Mouse (Mus musculus): ENCODE data around the gene Pex14. TPM values are rescaled to one million over a fixed set of nuclear protein-coding genes. Genes with fewer than 3 reads are reported as not detected.

Pex14 gene
- polyA plus RNA-seq, 1 experiment from 2014 or later = 61.1 TPM

DNA sequence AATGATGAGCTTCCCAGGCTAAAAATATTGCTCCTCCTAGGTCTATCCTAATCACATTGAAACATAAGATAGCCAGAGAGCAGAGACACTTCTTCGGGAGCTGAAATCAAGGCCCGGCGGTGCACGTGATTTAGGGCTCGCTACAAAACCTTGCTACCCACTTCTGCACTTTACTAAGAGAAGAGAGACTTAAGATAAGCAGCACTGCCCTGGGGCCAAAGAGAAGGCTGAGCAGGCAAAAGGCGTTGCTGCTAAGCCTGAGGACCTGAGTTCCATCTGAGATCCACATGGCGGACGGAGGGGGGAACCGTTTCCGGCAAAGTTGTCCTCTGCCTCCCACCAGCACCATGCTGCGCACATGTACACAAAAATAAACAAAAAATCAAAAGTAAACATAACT is 1.1 kb downstream of the Pex14 start:
- H3K27ac ChIP-seq = 0 out of 2 replicates have a peak overlapping the region, but pooled peaks have one; percentile 6
- no peaks in the 10 kb centered on the region for H3K27me3 ChIP-seq
- peak overlapping the region; percentile 92 for H3K4me2 ChIP-seq
- H3K36me3 ChIP-seq = peaks cover 11% of the 10 kb centered on the region; the same call in 1 of the 2 replicates
- ATAC-seq (replicated peaks; ENCODE audit: low FRiP score) = no peak
- H3K9ac ChIP-seq = peak overlapping the region; percentile 90
- WGBS = 4% methylated on average over 11 of the region's 11 CpGs
- peaks cover 22% of the 10 kb centered on the region for H3K4me1 ChIP-seq
- peak overlapping the region; percentile 100 for H3K4me3 ChIP-seq (replicated peaks)
- no peaks in the 10 kb centered on the region for H3K9me3 ChIP-seq (replicated peaks)

DNA sequence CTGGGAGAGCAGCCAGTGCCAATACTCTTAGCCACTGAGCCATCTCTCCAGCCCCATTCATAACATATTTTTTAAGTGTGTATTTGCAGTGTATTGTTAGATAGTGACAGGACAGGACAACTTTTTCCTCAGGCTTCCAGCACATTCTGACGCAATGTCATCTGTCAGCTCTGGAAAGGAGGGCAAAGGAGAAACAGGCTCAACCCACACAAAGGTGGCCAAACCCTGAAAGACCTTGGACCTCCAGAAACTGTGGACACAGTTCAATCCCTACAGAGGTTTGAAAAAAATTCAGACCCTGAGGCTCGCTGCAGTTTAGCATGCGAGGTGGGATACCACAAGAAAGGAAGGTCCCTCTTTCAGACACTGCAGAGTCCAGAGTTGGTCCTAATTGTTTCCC is 1.7 kb downstream of the Pex14 start:
- Histone ChIP-seq H3K4me1 (peaks cover 22% of the 10 kb centered on the region), H3K9ac (peak overlapping the region; percentile 90; the same call in 1 of the 2 replicates), H3K27ac (0 out of 2 replicates have a peak overlapping the region, but pooled peaks have one; percentile 6), H3K36me3 (peaks cover 14% of the 10 kb centered on the region; the same call in 1 of the 2 replicates), H3K4me3 (replicated peaks) (peak overlapping the region; percentile 100), H3K4me2 (peak overlapping the region; percentile 92), H3K27me3 (no peaks in the 10 kb centered on the region), H3K9me3 (replicated peaks) (no peaks in the 10 kb centered on the region)
- ATAC-seq (replicated peaks; ENCODE audit: low FRiP score) = no peak
- WGBS = 75% methylated on average over 3 of the region's 3 CpGs

DNA sequence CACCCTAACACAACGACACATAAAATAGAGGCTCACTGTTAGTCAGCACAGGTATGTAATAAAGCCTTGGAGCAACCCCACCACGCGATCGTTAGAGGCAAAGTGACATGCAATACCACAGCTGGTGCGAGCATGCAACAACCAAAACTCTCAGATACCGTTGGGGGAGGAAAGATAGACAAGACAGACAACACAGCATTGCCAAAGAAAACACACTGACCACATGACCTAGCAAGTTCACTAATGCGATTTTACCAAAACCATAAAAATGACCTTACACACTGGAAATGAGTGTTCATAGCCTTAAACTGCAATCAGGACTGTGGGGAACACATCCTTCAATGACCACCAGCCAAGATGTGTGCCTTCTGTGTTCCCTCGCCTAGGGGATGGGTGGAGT is 8.3 kb downstream of the Pex14 start:
- Histone ChIP-seq H3K4me1 (peaks cover 9% of the 10 kb centered on the region), H3K27me3 (no peaks in the 10 kb centered on the region), H3K27ac (no peak overlapping the region), H3K4me3 (replicated peaks) (no peak overlapping the region), H3K4me2 (no peak overlapping the region), H3K9me3 (replicated peaks) (0 out of 2 replicates have a peak, but pooled peaks cover 2% of the 10 kb centered on the region), H3K9ac (no peak overlapping the region), H3K36me3 (peaks cover 24% of the 10 kb centered on the region)
- no peak for ATAC-seq (replicated peaks; ENCODE audit: low FRiP score)
- WGBS = 47% methylated on average over 8 of the region's 8 CpGs

DNA sequence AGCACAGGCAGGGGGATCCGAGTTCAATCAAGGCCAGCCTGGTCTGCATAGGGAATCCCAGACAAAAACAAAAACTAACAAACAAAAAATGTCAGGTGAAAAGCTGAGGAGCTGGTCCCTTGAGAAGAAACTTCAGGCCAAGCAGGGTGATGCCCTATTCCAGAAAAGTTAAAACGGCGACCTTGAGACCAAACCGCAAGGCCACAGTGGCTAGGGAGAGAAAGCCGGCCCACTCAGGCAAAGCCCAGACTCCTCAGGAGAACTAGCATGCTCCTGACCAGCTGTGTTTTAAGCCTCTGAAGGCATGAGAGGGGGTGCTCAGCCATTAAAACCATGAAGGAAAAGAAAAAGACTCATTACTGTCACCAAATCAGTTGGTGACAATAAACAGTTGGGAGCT is 14.3 kb downstream of the Pex14 start:
- H3K4me2 ChIP-seq = no peak overlapping the region
- WGBS = 69% methylated on average over 5 of the region's 5 CpGs
- H3K27ac ChIP-seq = no peak overlapping the region

DNA sequence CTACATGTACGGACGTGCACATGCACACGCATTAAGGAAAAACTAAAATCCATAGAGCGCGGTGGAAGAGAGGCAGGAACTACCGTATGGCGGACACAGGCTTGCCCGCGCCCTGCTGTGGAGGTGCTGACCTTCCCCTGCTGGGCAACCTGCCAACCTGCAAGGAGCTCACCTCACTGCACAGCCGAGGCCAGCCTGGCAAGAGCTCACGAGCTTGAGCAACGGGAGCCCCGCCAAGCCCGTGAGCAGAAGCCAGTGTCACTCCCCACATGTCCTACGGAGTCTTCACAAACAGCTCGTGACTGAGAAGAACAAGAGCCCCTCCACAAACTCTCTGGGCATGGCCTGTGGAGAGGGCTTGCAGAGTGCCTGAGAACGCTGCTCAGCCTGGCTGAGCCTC is 18.1 kb downstream of the Pex14 start:
- WGBS = 64% methylated on average over 17 of the region's 17 CpGs

More for the DNA sequence above, 14.3 kb downstream of the Pex14 start:
- Histone ChIP-seq H3K9ac (no peak overlapping the region), H3K4me3 (replicated peaks) (no peak overlapping the region), H3K4me1 (peaks cover 16% of the 10 kb centered on the region), H3K9me3 (replicated peaks) (no peaks in the 10 kb centered on the region), H3K27me3 (no peaks in the 10 kb centered on the region), H3K36me3 (0 out of 2 replicates have a peak, but pooled peaks cover 4% of the 10 kb centered on the region)
- no peak for ATAC-seq (replicated peaks; ENCODE audit: low FRiP score)

DNA sequence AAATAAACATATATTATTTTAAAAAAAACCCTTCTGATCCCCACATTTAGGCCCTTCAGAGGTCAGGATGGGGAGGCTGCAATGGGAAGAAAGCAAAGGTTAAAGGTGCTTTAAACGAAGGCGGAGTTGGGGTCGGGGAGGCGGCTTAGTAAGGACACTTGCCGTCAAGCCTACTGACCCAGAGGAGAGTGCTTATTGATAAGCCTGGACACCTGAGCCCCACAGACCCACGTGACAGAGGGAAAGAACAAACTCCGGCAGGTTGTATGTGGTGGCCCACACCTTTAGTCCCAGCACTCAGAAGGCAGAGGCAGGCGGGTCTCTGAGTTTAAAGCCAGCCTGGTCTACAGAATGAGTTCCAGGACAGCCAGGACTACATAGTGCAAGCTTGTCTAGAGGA is 19.6 kb downstream of the Pex14 start:
- Histone ChIP-seq H3K4me1 (peaks cover 27% of the 10 kb centered on the region), H3K9ac (no peak overlapping the region), H3K36me3 (peaks cover 9% of the 10 kb centered on the region), H3K4me2 (no peak overlapping the region), H3K27me3 (no peaks in the 10 kb centered on the region), H3K27ac (no peak overlapping the region), H3K9me3 (replicated peaks) (no peaks in the 10 kb centered on the region), H3K4me3 (replicated peaks) (no peak overlapping the region)
- 88% methylated on average over 8 of the region's 8 CpGs for WGBS
- no peak for ATAC-seq (replicated peaks; ENCODE audit: low FRiP score)

More for the DNA sequence above, 18.1 kb downstream of the Pex14 start:
- ATAC-seq (replicated peaks; ENCODE audit: low FRiP score) = peak; percentile 74
- Histone ChIP-seq H3K36me3 (0 out of 2 replicates have a peak, but pooled peaks cover 4% of the 10 kb centered on the region), H3K9me3 (replicated peaks) (no peaks in the 10 kb centered on the region), H3K4me1 (peaks cover 25% of the 10 kb centered on the region), H3K4me3 (replicated peaks) (no peak overlapping the region), H3K9ac (no peak overlapping the region), H3K27me3 (no peaks in the 10 kb centered on the region), H3K27ac (0 out of 2 replicates have a peak overlapping the region, but pooled peaks have one; percentile 6), H3K4me2 (no peak overlapping the region)

DNA sequence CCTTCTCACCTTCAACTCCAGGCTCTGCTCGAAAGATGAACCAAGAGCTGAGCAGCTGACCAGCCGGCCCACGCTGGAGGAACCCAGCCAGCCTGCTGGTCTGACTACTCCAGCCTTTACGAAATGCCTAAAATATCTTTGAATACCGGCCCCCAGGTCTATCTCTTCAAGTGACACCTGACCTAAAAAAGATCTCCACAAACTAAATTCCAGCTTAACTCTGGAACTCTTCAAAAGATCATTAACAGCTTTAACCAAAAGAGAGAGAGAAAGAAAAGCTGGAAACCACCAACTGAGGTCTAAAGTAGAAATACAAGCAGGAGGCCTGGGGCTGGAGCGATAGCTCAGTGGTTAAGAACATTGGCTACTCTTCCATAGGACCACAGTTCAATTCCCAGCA is 20.0 kb downstream of the Pex14 start:
- 76% methylated on average over 6 of the region's 6 CpGs for WGBS
- no peak overlapping the region for H3K27ac ChIP-seq
- no peaks in the 10 kb centered on the region for H3K9me3 ChIP-seq (replicated peaks)
- no peak overlapping the region for H3K4me3 ChIP-seq (replicated peaks)
- H3K4me1 ChIP-seq = peaks cover 24% of the 10 kb centered on the region
- H3K4me2 ChIP-seq = no peak overlapping the region
- ATAC-seq (replicated peaks; ENCODE audit: low FRiP score) = no peak
- no peaks in the 10 kb centered on the region for H3K27me3 ChIP-seq
- H3K36me3 ChIP-seq = peaks cover 14% of the 10 kb centered on the region
- H3K9ac ChIP-seq = no peak overlapping the region

DNA sequence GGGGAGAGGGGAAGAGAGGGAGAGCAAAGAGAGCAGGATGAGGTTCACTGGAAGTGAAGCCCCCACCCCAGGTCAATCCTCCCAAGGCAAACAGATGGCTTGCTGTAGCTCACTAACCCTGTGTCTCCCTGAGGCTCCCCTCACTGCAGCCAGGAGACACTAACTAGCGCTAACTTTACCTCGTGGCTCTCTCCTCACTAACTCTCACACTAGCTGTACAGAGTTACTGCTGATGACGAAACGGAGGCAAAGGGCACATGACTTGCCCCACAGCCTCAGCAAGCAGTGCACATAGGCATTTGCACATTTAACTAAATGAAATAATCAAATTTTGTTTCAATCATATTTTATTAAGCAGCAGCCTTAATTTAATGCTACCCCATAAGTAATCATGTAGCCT is 21.4 kb downstream of the Pex14 start:
- no peak overlapping the region for H3K4me3 ChIP-seq (replicated peaks)
- H3K27me3 ChIP-seq = no peaks in the 10 kb centered on the region
- peaks cover 13% of the 10 kb centered on the region for H3K36me3 ChIP-seq
- no peak for ATAC-seq (replicated peaks; ENCODE audit: low FRiP score)
- no peak overlapping the region for H3K4me2 ChIP-seq
- 34% methylated on average over 4 of the region's 4 CpGs for WGBS
- H3K9ac ChIP-seq = no peak overlapping the region
- no peaks in the 10 kb centered on the region for H3K9me3 ChIP-seq (replicated peaks)
- peaks cover 24% of the 10 kb centered on the region for H3K4me1 ChIP-seq
- no peak overlapping the region for H3K27ac ChIP-seq

DNA sequence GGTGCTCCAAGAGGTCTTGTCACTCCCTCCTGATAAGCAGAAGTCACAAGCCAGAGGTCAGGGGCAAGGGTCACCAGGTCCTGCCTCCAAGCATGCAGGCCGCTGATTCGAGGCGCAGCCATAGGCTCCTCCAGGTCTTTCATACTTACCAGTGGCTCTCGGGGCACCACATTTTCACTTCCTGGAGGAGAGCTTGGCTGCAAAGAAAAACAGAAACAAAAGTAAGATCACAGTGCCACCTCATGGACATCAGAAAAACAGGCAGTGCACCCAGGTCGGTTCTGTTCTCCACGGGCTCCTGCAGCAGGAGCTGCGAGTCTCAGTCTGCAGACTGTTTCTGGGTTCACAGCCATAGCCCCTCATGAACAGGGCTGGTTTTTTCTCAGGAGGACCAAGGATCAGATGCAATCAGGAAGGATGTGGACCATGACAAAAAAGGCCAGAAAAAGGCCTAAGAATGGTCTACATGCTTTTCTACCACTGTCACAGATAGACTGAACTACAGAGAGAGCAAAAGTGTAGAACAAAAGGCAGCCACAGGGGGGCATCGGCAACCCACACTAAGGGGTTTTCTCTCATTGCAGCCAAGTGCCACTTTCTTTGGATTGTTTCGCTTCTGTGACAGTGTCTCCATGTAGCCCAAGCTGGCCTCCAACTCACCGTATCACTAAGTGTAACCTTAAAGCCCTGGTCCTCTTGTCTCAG is 23.7 kb downstream of the Pex14 start:
- Histone ChIP-seq H3K36me3 (peaks cover 21% of the 10 kb centered on the region), H3K4me2 (no peak overlapping the region), H3K4me1 (peaks cover 14% of the 10 kb centered on the region; the same call in 1 of the 2 replicates), H3K9ac (no peak overlapping the region), H3K27me3 (no peaks in the 10 kb centered on the region), H3K27ac (no peak overlapping the region), H3K9me3 (replicated peaks) (no peaks in the 10 kb centered on the region), H3K4me3 (replicated peaks) (no peak overlapping the region)
- 27% methylated on average over 10 of the region's 10 CpGs for WGBS
- peak; percentile 66 for ATAC-seq (replicated peaks; ENCODE audit: low FRiP score)

DNA sequence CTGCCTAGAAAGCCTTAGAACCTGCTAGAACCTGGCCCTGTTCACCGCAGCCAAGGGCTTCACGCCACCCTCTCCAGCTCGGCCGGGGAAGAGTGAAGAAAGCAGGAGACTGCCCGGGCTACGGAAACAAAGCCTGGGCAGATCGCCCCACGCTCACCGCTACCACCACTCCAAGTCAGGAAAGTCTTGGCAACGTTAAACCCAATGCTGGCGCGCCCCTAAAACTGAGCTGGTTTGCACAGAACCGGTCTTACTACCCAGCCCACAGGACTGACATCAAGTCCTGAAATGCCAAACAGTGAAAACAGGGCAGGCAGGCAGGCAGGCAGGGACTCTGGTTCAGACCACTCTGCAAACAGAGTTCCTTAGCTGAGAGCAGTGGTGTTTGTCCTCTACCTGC is 24.6 kb downstream of the Pex14 start:
- H3K4me1 ChIP-seq = peaks cover 23% of the 10 kb centered on the region
- H3K4me3 ChIP-seq (replicated peaks) = no peak overlapping the region
- WGBS = 96% methylated on average over 13 of the region's 13 CpGs
- no peaks in the 10 kb centered on the region for H3K9me3 ChIP-seq (replicated peaks)
- no peak overlapping the region for H3K4me2 ChIP-seq
- H3K27me3 ChIP-seq = no peaks in the 10 kb centered on the region
- no peak overlapping the region for H3K27ac ChIP-seq
- H3K36me3 ChIP-seq = peaks cover 21% of the 10 kb centered on the region
- no peak for ATAC-seq (replicated peaks; ENCODE audit: low FRiP score)
- no peak overlapping the region for H3K9ac ChIP-seq

DNA sequence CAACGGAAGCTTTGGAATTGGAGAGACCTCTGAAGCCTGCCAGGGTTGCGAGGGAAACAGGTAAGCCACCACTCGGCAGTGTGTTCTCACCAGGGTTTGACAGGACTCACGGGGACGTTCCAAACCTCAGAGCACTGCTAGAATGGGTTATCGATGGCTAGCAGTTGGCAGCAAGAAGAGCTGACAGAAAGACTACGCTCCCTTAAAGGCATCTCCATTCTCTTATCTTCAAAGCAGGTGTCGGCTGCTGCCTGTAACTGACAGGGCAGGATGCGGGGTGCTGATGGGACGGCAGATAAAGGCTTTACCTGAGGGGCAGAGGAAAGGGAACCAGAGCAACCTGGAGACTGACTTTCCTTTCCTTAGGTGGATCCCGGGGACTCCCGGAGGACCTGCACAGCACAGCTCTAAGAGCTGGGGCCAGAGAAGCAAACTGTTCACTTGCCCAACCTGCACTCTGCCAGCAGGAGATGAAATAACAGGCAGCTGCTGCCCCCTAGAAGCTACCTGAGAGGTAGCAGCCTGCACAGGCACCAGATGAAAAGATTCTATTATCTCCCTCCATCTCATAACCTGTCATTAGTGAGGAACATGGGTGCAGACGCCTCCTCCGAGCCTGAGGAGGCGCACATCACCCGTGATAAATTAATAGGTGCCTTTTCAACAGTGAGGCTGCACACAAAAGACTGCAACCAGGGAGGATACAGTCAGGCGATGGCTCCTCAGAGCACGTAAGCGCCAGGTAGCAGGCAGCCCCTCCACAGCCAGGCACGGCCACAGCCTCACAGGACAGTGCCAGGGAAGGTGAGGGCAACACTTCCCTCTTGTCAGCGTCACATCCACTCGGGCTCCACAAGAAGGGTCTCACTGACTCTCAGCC is 32.8 kb downstream of the Pex14 start:
- Histone ChIP-seq H3K4me2 (no peak overlapping the region), H3K9me3 (replicated peaks) (no peaks in the 10 kb centered on the region), H3K27me3 (no peaks in the 10 kb centered on the region), H3K4me3 (replicated peaks) (no peak overlapping the region), H3K9ac (no peak overlapping the region), H3K4me1 (peaks cover 58% of the 10 kb centered on the region), H3K27ac (no peak overlapping the region), H3K36me3 (peaks cover 16% of the 10 kb centered on the region)
- no peak for ATAC-seq (replicated peaks; ENCODE audit: low FRiP score)
- 77% methylated on average over 22 of the region's 22 CpGs for WGBS

Measured in kidney, embryonic 15.5 days (tissue).